Mouse (Mus musculus): ENCODE data around the gene Gsta2. TPM values are rescaled to one million over a fixed set of nuclear protein-coding genes. Genes with fewer than 3 reads are reported as not detected.
"Not testable (repeated sequence)": the region's sequence is repeated elsewhere in the genome, so short reads cannot be mapped to it uniquely, and the experiment has no call there.

Gsta2 gene
- polyA plus RNA-seq, 1 experiment from 2014 or later: 0.20 TPM

GRCm38 (mm10) chr9:78369786-78370185 lies 14.2 kb upstream of the Gsta2 start:
- H3K9me3 ChIP-seq (replicated peaks; ENCODE audit: control insufficient read depth, low read length): no peaks in the 10 kb centered on the region
- WGBS: 85% methylated on average over 7 of the region's 7 CpGs
- no peak overlapping the region for H3K9ac ChIP-seq (ENCODE audit: low read length)
- H3K4me1 ChIP-seq (ENCODE audit: control insufficient read depth, insufficient read depth, low read length): no peaks in the 10 kb centered on the region
- no peak overlapping the region for H3K4me2 ChIP-seq (ENCODE audit: low read depth, low read length)
- no peaks in the 10 kb centered on the region for H3K27me3 ChIP-seq (ENCODE audit: control insufficient read depth, insufficient read depth, low read length)
- ATAC-seq (replicated peaks; ENCODE audit: extremely low read depth, insufficient read depth, low FRiP score): no peak
- H3K36me3 ChIP-seq (ENCODE audit: control insufficient read depth, insufficient read depth): no peaks in the 10 kb centered on the region
- no peak overlapping the region for H3K27ac ChIP-seq (ENCODE audit: low read length)
- H3K4me3 ChIP-seq (ENCODE audit: low read length): no peak overlapping the region

- no peak overlapping the region for H3K9ac ChIP-seq (ENCODE audit: low read length)
- no peak overlapping the region for H3K4me3 ChIP-seq (ENCODE audit: low read length)
- WGBS: 87% methylated on average over 2 of the region's 2 CpGs
- no peak for ATAC-seq (replicated peaks; ENCODE audit: extremely low read depth, insufficient read depth, low FRiP score)
- H3K27me3 ChIP-seq (ENCODE audit: control insufficient read depth, insufficient read depth, low read length): no peaks in the 10 kb centered on the region
- H3K4me1 ChIP-seq (ENCODE audit: control insufficient read depth, insufficient read depth, low read length): no peaks in the 10 kb centered on the region
- H3K27ac ChIP-seq (ENCODE audit: low read length): no peak overlapping the region
- H3K4me2 ChIP-seq (ENCODE audit: low read depth, low read length): no peak overlapping the region
- no peaks in the 10 kb centered on the region for H3K36me3 ChIP-seq (ENCODE audit: control insufficient read depth, insufficient read depth)
- no peaks in the 10 kb centered on the region for H3K9me3 ChIP-seq (replicated peaks; ENCODE audit: control insufficient read depth, low read length)
Measured at GRCm38 (mm10) chr9:78369349-78369748, 13.8 kb upstream of the Gsta2 start.

- Histone ChIP-seq H3K27me3 (ENCODE audit: control insufficient read depth, insufficient read depth, low read length) (no peaks in the 10 kb centered on the region), H3K4me3 (ENCODE audit: low read length) (no peak overlapping the region), H3K27ac (ENCODE audit: low read length) (no peak overlapping the region), H3K36me3 (ENCODE audit: control insufficient read depth, insufficient read depth) (no peaks in the 10 kb centered on the region), H3K4me2 (ENCODE audit: low read depth, low read length) (no peak overlapping the region), H3K9ac (ENCODE audit: low read length) (no peak overlapping the region), H3K4me1 (ENCODE audit: control insufficient read depth, insufficient read depth, low read length) (no peaks in the 10 kb centered on the region), H3K9me3 (replicated peaks; ENCODE audit: control insufficient read depth, low read length) (no peaks in the 10 kb centered on the region)
- WGBS: 69% methylated on average over 3 of the region's 3 CpGs
- ATAC-seq (replicated peaks; ENCODE audit: extremely low read depth, insufficient read depth, low FRiP score): no peak
Measured at GRCm38 (mm10) chr9:78368671-78369293, 13.2 kb upstream of the Gsta2 start.

GRCm38 (mm10) chr9:78367959-78368358 lies 12.4 kb upstream of the Gsta2 start, which contains the start of gene Dppa5a:
TSS of gene Dppa5a (minus strand) at chr9:78368177.
- H3K36me3 ChIP-seq (ENCODE audit: control insufficient read depth, insufficient read depth); H3K9me3 ChIP-seq (replicated peaks; ENCODE audit: control insufficient read depth, low read length); H3K9ac ChIP-seq (ENCODE audit: low read length); ATAC-seq (replicated peaks; ENCODE audit: extremely low read depth, insufficient read depth, low FRiP score); H3K4me1 ChIP-seq (ENCODE audit: control insufficient read depth, insufficient read depth, low read length); H3K27me3 ChIP-seq (ENCODE audit: control insufficient read depth, insufficient read depth, low read length); H3K27ac ChIP-seq (ENCODE audit: low read length); H3K4me3 ChIP-seq (ENCODE audit: low read length); H3K4me2 ChIP-seq (ENCODE audit: low read depth, low read length): not testable (repeated sequence)
- WGBS: 87% methylated on average over 16 of the region's 16 CpGs

GRCm38 (mm10) chr9:78365850-78366544 lies 10.4 kb upstream of the Gsta2 start:
- ATAC-seq (replicated peaks; ENCODE audit: extremely low read depth, insufficient read depth, low FRiP score): no peak
- H3K4me3 ChIP-seq (ENCODE audit: low read length): no peak overlapping the region
- 56% methylated on average over 13 of the region's 13 CpGs for WGBS

GRCm38 (mm10) chr9:78364701-78365100 lies 9.1 kb upstream of the Gsta2 start:
- no peaks in the 10 kb centered on the region for H3K27me3 ChIP-seq (ENCODE audit: control insufficient read depth, insufficient read depth, low read length)
- no peak overlapping the region for H3K4me3 ChIP-seq (ENCODE audit: low read length)

More at GRCm38 (mm10) chr9:78365850-78366544, 10.4 kb upstream of the Gsta2 start:
- H3K27ac ChIP-seq (ENCODE audit: low read length): no peak overlapping the region
- H3K9ac ChIP-seq (ENCODE audit: low read length): no peak overlapping the region
- no peaks in the 10 kb centered on the region for H3K4me1 ChIP-seq (ENCODE audit: control insufficient read depth, insufficient read depth, low read length)
- H3K4me2 ChIP-seq (ENCODE audit: low read depth, low read length): no peak overlapping the region
- H3K36me3 ChIP-seq (ENCODE audit: control insufficient read depth, insufficient read depth): no peaks in the 10 kb centered on the region
- no peaks in the 10 kb centered on the region for H3K27me3 ChIP-seq (ENCODE audit: control insufficient read depth, insufficient read depth, low read length)
- no peaks in the 10 kb centered on the region for H3K9me3 ChIP-seq (replicated peaks; ENCODE audit: control insufficient read depth, low read length)

GRCm38 (mm10) chr9:78363374-78363773 lies 7.8 kb upstream of the Gsta2 start:
- Histone ChIP-seq H3K27me3 (ENCODE audit: control insufficient read depth, insufficient read depth, low read length) (no peaks in the 10 kb centered on the region), H3K9ac (ENCODE audit: low read length) (no peak overlapping the region), H3K36me3 (ENCODE audit: control insufficient read depth, insufficient read depth) (no peaks in the 10 kb centered on the region), H3K4me3 (ENCODE audit: low read length) (no peak overlapping the region), H3K27ac (ENCODE audit: low read length) (no peak overlapping the region), H3K4me1 (ENCODE audit: control insufficient read depth, insufficient read depth, low read length) (no peaks in the 10 kb centered on the region), H3K9me3 (replicated peaks; ENCODE audit: control insufficient read depth, low read length) (no peaks in the 10 kb centered on the region), H3K4me2 (ENCODE audit: low read depth, low read length) (no peak overlapping the region)
- 58% methylated on average over 6 of the region's 6 CpGs for WGBS
- ATAC-seq (replicated peaks; ENCODE audit: extremely low read depth, insufficient read depth, low FRiP score): no peak

More at GRCm38 (mm10) chr9:78364701-78365100, 9.1 kb upstream of the Gsta2 start:
- ATAC-seq (replicated peaks; ENCODE audit: extremely low read depth, insufficient read depth, low FRiP score): no peak
- Histone ChIP-seq H3K36me3 (ENCODE audit: control insufficient read depth, insufficient read depth) (no peaks in the 10 kb centered on the region), H3K9me3 (replicated peaks; ENCODE audit: control insufficient read depth, low read length) (no peaks in the 10 kb centered on the region), H3K4me1 (ENCODE audit: control insufficient read depth, insufficient read depth, low read length) (no peaks in the 10 kb centered on the region), H3K27ac (ENCODE audit: low read length) (no peak overlapping the region), H3K9ac (ENCODE audit: low read length) (no peak overlapping the region), H3K4me2 (ENCODE audit: low read depth, low read length) (no peak overlapping the region)
- 88% methylated on average over 6 of the region's 6 CpGs for WGBS

GRCm38 (mm10) chr9:78360484-78360872 lies 4.9 kb upstream of the Gsta2 start:
- H3K9me3 ChIP-seq (replicated peaks; ENCODE audit: control insufficient read depth, low read length): no peaks in the 10 kb centered on the region
- no peak overlapping the region for H3K27ac ChIP-seq (ENCODE audit: low read length)
- no peak overlapping the region for H3K9ac ChIP-seq (ENCODE audit: low read length)
- no peak overlapping the region for H3K4me3 ChIP-seq (ENCODE audit: low read length)
- H3K4me1 ChIP-seq (ENCODE audit: control insufficient read depth, insufficient read depth, low read length): no peaks in the 10 kb centered on the region
- no peak for ATAC-seq (replicated peaks; ENCODE audit: extremely low read depth, insufficient read depth, low FRiP score)
- no peak overlapping the region for H3K4me2 ChIP-seq (ENCODE audit: low read depth, low read length)
- 45% methylated on average over 2 of the region's 2 CpGs for WGBS
- no peaks in the 10 kb centered on the region for H3K36me3 ChIP-seq (ENCODE audit: control insufficient read depth, insufficient read depth)
- H3K27me3 ChIP-seq (ENCODE audit: control insufficient read depth, insufficient read depth, low read length): no peaks in the 10 kb centered on the region

- no peaks in the 10 kb centered on the region for H3K4me1 ChIP-seq (ENCODE audit: control insufficient read depth, insufficient read depth, low read length)
- no peak overlapping the region for H3K4me2 ChIP-seq (ENCODE audit: low read depth, low read length)
- H3K36me3 ChIP-seq (ENCODE audit: control insufficient read depth, insufficient read depth): no peaks in the 10 kb centered on the region
- H3K4me3 ChIP-seq (ENCODE audit: low read length): no peak overlapping the region
- no peak overlapping the region for H3K9ac ChIP-seq (ENCODE audit: low read length)
- no peaks in the 10 kb centered on the region for H3K27me3 ChIP-seq (ENCODE audit: control insufficient read depth, insufficient read depth, low read length)
- H3K27ac ChIP-seq (ENCODE audit: low read length): no peak overlapping the region
- no peaks in the 10 kb centered on the region for H3K9me3 ChIP-seq (replicated peaks; ENCODE audit: control insufficient read depth, low read length)
- ATAC-seq (replicated peaks; ENCODE audit: extremely low read depth, insufficient read depth, low FRiP score): no peak
- WGBS: 69% methylated on average over 6 of the region's 6 CpGs
Measured at GRCm38 (mm10) chr9:78359750-78360483, 4.3 kb upstream of the Gsta2 start.
